Mouse (Mus musculus) lung, postnatal 4 days (tissue): Measurements from ENCODE around the gene Gdpd4.

Source experiments
- DNase-seq, 2 experiments: peaks; one replicate each; pipeline ENCODE4 v3.0.0; 2021

Gene Gdpd4

DNA sequence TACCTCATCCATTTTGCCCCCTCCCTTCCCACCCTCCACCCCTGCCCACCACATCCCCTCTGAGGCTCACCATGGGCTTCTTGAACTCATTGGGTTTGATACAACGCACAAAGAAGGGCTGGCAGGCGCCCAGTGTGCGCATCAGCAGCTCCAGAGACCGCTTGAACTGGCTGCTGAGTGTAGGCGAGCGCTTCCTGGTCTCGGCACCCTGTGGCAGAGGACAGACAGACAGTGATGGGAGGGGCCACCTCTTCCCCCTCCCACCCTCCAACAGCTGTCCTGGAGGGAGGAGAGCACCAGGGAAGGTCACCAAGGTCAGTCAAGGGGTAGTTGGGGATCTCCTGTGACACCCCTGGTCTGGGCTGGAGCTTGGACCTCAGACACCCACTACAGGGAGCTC lies 165.6 kb downstream of the Gdpd4 start:
- peak; percentile 42 to 52 for DNase-seq

DNA sequence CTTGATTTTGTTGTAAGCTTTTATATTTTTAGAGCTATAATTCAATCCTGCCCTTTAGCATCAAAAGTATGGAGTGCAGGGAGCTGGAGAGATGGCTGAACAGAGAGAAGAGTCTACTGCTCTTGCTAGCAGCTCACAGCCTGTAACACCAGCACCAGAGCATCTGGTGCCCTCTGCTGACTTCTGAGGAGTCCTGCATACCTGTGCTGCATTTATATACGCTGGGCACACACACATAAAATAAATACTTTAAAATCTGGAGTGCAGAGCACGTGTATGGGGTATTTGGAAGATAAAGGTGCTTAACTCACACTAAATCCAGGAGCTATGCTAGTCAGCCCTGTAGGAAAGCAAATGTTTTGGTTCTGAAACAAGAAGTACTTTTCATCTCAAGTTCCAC lies 166.6 kb downstream of the Gdpd4 start:
- DNase-seq: no peak

DNA sequence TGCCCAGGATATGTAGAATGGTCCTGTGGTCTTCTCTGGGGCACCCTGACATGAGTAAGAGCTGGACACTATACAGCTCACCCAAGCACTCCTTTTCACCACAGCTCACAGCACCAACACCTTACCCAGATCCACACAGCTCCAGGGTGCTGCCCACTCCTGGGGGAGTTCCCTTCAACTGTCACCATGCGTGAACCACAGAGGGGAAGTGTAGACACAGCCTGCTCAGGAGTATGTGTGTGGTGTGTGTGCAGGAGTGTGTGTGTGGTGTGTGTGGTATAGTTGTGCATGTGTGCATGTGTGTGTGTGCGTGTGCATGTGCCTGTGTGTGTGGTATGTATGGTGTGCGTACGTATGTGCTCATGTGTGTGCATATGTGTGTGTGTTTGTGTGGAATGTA lies 176.1 kb downstream of the Gdpd4 start:
- no peak for DNase-seq

DNA sequence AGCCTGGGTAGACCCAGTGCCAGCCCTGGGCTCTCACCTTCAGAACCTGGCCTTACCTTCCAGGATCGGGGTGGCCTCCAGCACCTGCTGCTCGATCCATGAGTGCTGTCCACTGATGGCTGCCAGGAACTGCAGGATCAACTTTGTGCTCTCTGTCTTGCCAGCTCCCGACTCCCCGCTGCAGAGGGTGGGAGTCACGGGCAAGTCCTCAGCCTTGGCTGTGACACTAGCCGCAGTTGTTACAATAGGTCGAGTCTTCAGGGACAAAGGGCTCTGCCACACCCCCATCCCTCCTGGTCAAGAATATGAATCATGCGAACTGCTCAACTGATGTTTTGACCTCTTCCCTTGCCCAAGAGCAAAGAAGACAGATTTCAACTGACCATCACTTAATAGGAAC lies 177.8 kb downstream of the Gdpd4 start:
- DNase-seq: no peak
